Mouse (Mus musculus): ENCODE data around the gene Bcl2.

Bcl2 gene

DNA sequence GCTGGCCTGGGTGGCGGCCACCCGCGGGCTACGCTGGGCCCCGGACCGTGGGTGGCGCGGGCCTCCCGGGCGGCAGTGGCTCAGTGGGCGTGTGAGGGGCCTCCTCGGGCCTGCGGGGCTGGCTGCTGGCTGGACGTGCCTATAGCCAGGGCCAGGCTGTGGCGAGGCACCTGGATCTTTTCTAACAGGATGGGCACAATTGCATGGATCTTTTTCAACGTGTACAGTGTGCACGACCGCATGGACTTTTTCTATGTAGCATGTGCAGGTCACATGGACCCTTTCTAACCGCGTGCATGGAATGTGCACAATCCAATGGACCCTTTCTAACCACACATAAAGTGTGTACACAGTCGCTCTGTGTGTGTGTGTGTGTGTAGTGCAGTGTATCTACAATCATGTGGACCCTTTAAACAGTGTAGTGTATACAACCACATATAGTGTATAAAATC is 482 bp upstream of the Bcl2 start:
- DNase-seq (ENCODE audit: low spot score in 2 of 2) = peak in 1 of 2 experiments; percentile 38

- peak in 1 of 2 experiments; percentile 49 for DNase-seq (ENCODE audit: low spot score in 2 of 2)
Measured at GRCm38 (mm10) chr1:106712330-106712729, 1.7 kb downstream of the Bcl2 start.

DNA sequence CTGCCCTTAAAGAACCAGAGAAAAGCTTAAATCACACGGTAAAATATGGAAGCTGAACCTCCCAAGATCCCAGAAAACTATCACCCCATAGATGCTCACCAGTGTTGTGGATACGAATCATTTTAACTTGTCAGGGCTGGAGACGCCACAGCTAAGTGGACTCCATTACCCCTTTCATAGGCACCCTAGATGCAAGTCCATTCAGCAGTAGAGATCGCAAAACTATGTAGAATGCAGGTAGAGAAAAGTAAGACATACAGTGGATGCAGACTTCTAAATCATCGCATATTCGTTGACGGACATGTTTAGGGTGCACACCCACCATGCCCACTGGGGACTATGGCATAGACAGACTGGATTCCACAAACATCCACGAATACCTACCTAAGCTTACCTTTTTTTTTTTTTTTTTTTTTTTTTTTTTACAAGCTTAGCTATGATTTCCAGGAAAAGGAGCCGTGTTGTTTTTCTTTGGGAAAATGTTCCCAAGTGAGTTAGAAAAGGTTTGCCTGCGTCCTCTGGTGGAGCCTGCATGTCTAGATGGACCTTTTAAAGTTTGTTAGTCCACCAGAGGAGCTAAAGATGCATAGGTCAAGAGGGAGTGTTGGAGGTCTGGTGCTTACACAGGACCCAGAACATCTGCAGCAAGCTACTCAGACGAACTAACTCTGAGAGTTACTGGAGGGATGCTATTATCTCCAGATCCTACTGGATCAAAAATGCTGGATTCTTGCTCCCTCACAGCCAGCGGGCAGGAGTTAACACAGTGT is 2.5 kb downstream of the Bcl2 start:
- no peak for DNase-seq (ENCODE audit: low spot score in 2 of 2)

DNA sequence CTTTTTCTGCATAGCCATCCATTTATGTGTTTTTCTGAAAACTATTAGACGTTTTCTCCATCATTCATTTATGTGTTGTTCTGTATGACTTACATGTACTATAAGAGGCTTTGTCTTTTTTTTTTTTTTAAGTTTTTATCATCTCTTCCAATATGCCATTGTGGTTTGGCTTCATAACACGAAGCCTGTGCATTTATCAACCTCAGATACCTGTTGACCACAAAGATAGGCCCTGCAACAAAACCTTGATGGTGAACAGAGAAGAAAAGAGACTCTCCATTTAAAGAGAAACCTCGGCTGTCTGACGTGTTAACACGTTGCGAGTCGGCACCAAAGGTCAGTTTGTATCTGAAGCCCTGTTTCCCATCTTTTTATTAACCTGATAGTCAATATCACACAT is 3.9 kb downstream of the Bcl2 start:
- DNase-seq (ENCODE audit: low spot score in 2 of 2) = no peak

- DNase-seq (ENCODE audit: low spot score in 2 of 2) = no peak
Measured at GRCm38 (mm10) chr1:106707036-106707880, 6.8 kb downstream of the Bcl2 start.

DNA sequence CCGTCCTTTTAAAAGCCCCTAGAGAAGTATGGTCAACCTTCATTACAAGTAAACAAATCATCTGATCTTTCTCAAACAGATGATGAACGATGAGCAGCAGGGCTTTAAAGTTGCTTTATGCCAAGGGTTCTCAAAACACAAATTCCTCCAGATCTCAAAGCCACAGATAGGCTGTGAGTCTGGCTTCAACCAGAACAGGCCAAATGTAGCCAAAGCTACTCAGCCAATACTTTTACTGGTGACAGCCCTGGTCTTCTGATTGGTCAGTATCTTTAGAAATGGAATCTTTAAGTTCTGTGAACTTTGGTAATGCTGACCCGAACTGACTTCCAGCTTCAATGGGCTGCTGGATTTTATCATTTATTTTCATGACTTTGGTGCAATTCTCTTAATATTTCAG is 10.9 kb downstream of the Bcl2 start:
- no peak for DNase-seq (ENCODE audit: low spot score in 2 of 2)

GRCm38 (mm10) chr1:106702471-106703175 is 11.5 kb downstream of the Bcl2 start:
- no peak for DNase-seq (ENCODE audit: low spot score in 2 of 2)

DNA sequence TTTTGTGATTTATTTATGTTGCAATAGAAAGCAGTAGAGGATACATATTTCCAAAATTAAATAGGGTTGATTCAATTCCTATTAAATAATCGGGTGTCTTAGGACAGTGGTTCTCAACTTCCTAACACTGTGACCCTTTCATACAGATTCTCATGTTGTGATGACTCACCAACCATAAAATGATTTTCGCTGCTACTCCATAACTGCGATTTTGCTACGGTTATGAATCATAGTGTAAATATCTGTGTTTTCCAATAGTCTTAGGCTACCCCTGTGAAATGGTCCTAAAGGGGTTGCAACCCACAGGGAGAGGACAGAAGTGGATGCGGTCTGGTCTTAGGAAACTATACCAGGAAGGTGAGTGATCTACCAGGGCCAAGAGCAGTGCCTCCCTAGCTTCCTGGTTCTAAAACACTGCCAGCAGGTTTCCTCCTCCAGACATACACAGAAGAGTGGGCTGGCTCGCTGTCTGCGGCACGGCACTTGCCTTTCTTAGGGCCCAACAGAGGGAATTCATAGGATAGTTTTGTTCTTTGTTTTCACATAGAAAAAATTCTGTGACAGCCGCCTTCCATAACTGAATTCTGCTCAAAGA is 13.5 kb downstream of the Bcl2 start:
- DNase-seq (ENCODE audit: low spot score in 2 of 2) = no peak

DNA sequence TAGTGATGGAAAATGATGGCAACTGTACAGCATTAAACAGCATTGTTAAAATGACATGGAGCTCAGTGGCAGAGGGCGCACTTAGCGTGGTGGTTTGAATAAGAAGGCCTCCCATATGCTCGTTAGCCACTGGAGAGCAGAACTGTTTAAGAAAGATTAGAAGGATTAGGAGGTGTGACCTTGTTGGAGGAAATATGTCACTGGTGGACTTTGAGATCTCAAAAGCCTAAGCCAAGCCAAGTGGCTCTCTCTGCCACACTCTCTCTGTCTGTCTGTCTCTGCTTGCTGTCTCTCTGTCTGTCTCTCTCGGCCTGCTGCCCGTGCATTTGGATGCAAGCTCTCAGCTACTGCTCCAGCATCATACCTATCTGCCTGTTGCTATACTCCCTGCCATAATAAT is 17.6 kb downstream of the Bcl2 start:
- DNase-seq (ENCODE audit: low spot score in 2 of 2) = no peak

GRCm38 (mm10) chr1:106695649-106696048 is 18.4 kb downstream of the Bcl2 start:
- no peak for DNase-seq (ENCODE audit: low spot score in 2 of 2)

DNA sequence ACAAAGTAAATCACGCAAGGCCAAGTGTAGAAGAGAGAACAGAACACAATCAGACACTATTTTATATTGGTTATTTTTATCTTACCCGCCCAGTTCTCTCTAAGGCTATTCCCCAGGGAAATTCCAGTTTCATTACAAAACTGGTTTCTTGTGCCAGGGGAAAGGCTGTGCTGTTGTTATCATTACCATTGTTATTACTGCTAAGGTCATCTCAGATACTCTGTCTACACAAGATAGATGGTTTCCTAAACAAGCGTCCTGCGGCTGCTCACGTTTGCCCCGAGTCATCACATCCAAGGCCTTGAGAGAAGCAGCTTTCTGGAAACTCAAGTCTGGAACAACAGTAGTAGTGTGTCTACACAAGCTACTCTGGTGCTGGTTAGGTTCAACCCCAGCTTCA is 19.8 kb downstream of the Bcl2 start:
- no peak for DNase-seq (ENCODE audit: low spot score in 2 of 2)

DNA sequence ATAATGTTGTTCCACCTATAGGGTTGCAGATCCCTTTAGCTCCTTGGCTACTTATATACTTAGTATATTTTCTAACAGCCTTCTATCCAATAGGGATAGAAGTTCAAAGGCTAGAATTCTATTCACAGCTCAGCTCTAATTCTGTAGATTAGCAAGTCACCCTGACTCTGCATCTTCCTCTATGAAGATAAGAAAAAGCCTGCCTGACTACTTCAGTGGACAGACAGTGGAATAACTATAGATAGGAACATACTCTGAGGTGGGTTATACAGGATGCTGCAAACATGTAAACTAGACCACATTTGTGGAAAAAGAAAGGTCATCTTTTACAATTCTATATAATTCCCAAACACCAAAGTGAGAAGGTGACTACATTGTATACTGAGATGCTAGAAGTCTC is 21.5 kb downstream of the Bcl2 start:
- DNase-seq (ENCODE audit: low spot score in 2 of 2) = no peak

DNA sequence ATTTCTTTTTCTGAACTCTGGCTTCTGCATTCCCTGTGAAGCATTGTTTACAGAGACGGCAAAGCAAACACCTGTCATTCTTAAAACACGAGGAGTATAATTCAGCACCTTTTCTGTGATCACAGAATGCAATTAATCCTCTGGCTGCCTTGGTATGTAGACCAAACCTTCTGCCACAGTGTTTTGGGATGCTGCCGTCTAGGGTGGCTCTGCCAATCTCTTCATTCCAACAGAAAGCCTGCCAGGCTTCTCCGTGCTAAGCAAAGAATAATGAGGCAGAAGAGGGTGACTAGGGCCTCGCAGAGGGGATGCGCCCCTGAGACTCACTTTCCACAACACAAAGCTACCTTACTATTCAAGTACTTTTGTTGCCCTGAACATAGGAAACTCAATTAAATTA is 23.2 kb downstream of the Bcl2 start:
- DNase-seq (ENCODE audit: low spot score in 2 of 2) = no peak

DNA sequence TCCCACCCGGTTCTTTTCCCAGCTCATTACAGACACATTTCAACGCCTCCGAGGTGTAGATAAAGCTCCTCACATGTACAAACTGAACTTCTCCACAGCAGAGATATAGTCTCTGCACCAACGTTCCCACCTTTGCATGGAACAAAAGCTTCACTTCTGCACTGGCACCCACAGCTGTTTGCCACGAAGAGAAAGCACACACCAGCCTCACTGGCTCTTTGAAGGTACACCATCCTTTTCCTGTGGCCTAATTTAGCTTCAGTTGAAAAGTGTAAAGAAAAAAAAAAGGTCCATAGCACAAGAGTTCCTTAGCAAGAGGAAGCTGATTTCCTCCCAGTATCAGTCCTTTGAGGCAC is 25.9 kb downstream of the Bcl2 start:
- DNase-seq (ENCODE audit: low spot score in 2 of 2) = no peak

DNA sequence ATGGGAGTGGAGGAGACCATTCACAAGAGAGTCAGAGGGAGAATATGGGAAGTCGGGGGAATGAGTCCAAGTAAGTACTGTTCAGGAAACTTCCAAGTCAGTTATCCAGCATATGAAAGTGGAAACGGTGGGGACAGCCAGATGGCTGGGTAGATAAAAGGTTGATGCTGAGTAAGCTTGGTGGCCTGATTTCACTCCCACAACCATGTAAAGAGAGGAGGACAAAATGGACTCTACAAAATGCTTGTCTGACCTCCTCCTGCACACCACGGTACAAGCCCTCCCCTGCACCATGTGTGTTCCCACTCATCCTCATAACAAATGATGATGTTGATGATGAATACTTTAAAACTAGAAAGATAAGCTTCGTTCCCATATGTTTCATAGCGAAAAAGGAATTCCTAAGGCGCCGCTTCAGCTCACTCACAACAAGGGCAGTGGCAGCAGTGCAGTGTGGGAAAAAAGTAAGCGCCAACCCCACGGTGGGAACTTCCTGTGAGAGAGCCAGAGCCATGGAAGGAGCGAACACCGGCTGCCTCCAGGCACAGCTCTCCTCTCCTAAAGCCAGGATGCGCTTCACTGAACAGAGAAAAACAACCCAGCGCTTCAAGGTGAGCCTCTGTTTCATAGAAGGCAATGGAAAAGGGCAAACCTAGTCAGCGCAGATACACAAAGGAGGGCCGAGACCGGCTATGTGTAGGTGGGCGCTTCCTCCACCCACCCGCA is 26.5 kb downstream of the Bcl2 start:
- DNase-seq (ENCODE audit: low spot score in 2 of 2) = no peak

- no peak for DNase-seq (ENCODE audit: low spot score in 2 of 2)
Measured at GRCm38 (mm10) chr1:106685702-106686101, 28.4 kb downstream of the Bcl2 start.

GRCm38 (mm10) chr1:106684546-106684945 is 29.5 kb downstream of the Bcl2 start:
- no peak for DNase-seq (ENCODE audit: low spot score in 2 of 2)

- no peak for DNase-seq (ENCODE audit: low spot score in 2 of 2)
Measured at GRCm38 (mm10) chr1:106682829-106683228, 31.2 kb downstream of the Bcl2 start.

DNA sequence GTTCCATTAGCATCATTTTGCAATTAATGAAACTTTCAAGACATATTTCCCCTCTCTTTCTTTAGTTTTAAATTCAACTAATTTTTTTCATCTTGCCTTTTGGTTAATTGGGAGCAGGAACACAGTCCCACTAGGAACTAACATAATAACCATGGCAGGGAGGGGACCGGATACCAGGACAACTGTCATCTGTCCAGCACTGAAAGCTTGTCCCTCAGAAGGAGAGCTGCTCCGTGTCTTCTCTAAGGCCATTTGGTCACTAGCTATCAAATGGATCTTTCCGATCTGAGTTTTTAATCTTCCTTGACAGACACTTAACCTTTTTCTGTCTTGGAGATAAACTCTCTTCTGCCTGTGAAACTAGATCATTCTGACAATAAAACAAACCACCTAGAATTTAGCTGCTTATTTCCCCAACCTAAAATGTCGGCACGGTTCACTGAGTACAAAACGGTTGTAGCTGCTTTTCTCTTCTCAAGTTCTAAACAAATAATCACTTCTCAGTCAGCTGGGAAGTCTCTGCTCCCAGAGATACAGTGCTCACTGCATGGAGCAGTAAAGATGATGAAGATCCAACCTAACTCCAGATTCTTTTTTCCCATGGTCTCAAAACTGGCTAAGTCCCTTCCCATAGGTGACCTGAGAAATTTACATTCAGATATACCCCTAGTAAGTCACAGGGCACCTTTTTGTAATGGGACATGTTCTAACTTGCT is 34.1 kb downstream of the Bcl2 start:
- no peak for DNase-seq (ENCODE audit: low spot score in 2 of 2)

DNA sequence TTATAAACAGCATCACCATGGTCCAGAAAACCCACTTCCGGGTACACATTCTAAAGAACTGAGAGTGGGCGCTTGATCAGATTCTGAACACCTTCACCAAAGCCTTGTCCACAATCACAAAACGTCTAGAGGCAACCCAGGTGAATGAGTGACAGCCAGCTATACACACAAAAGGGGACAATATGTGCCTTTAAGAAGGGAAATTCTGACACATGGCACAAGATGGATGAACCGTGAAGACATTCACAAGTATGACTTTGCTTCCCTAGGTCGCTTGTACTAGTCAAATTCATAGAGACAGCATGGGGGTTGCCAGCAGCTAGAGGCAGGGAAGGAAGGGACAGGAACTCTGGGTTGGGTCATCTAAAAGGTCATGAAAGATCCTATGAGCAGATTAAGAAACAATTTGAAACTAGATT is 36.0 kb downstream of the Bcl2 start:
- no peak for DNase-seq (ENCODE audit: low spot score in 2 of 2)

Data from frontal cortex, postnatal 10 days (tissue).